Mouse (Mus musculus) R1 (cell line): ENCODE measurements around the gene Anxa6.
A peak's percentile ranks its signal among the peaks of the same experiment; 100 is the strongest.

ENCODE experiments used
- DNase-seq: peaks from one replicate; pipeline ENCODE4 v3.0.0-alpha.2; 2018; ENCODE audit warnings: low read depth, low spot score

Anxa6 gene

DNA sequence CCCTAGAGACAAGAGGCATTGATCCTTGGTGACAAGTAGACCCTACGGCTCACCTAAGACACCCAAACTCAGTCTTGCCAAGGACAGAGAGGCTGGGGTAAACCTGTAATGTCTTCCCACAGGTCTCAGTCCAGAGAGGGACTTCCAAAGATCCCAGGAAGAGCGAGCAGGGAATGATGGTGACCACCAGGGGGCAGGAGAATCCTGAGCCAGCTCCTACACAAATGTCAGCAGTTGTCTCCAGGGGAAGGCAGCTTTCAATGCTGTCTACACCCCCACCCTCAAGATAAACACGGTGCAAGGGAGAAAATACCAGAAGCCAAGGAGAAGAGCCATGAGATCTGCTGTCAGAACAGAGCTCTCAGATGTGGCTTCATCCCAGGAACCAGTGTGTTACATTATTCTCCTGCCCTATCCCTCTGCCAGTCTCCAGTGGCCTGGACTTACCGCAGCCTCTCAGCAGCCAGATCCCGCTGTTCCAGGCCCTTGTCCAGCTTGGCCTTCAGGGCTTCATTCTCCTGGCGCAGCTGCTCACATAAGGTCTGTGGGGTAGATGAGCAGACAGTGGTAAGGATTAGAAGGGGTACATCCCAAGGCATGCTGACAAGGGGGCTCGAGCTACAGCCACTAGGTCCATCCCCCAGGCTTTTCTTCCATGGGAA is 102.8 kb downstream of the Anxa6 start:
- DNase-seq = peak; percentile 73

DNA sequence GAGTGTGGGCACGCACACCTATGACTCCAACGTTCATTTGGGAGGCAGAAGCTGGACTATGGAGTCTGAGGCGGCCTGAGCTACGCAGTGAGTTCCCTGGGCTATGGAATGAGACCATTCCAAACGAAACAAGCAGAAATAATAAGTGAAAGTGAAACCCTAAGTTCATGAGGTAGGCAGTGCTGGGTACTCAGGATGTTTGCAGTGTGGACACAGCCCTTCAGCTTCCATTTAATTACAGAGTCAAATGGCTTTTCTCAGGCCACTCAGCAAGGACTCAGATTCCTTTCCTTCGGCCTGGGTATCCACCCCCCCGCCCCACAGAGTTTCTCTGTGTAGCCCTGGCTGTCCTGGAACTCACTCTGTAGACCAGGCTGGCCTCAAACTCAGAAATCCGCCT is 103.5 kb downstream of the Anxa6 start:
- no peak for DNase-seq

DNA sequence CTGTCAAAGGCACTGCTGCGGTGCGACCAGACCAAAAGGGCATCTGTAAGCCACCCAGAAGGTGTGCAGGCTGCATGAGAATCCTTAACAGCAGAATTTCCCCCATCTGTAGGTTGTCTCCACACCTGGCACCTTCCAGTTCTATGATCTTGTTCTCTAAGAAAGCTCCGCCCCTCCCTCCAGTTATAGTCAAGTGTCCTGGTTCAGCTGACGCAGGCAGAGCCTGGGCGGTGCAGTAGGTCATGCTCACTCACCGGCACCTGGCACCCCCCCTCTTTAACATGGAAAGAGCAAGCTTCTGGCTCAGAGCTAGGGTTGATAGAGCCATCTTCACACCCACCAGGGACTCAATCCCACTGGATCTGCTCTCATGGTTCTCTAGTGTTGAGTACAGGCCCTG is 104.0 kb downstream of the Anxa6 start:
- no peak for DNase-seq
